Mouse (Mus musculus) neural tube, embryonic 14.5 days (tissue): ENCODE results near the gene 4930469K13Rik. TPM values are rescaled to one million over a fixed set of nuclear protein-coding genes. Genes with fewer than 3 reads are reported as not detected.

Experiments
- ATAC-seq: fragments of 200-750 bp; cut with Nextera tagmentation; 2 replicates; pipeline ENCODE4 v1.8.0; 2017; ENCODE audit warnings: low read depth, mild to moderate bottlenecking, moderate TSS enrichment, moderate library complexity
- H3K27ac ChIP-seq: fragments of 300-500 bp; sonication (generic); 2 replicates; pipeline ENCODE4 v1.5.1; 2014; ENCODE audit warnings: low read depth, mild to moderate bottlenecking, control low read depth, low read length, moderate library complexity, mixed read lengths
- H3K27me3 ChIP-seq: fragments of 300-500 bp; sonication (generic); 2 replicates; pipeline ENCODE4 v1.6.1; 2014; ENCODE audit warnings: low read length; ENCODE audit not compliant: control insufficient read depth, insufficient read depth
- H3K36me3 ChIP-seq: fragments of 300-500 bp; sonication (generic); 2 replicates; pipeline ENCODE4 v1.6.1; 2014; ENCODE audit warnings: low read length, mixed read lengths; ENCODE audit not compliant: control insufficient read depth, insufficient read depth
- H3K4me1 ChIP-seq: fragments of 300-500 bp; sonication (generic); 2 replicates; pipeline ENCODE4 v1.6.1; 2014; ENCODE audit warnings: low read length; ENCODE audit not compliant: control insufficient read depth, insufficient read depth
- H3K4me2 ChIP-seq: fragments of 300-500 bp; sonication (generic); 2 replicates; pipeline ENCODE4 v1.6.1; 2014; ENCODE audit warnings: mild to moderate bottlenecking, low read depth, low read length, control low read depth
- H3K4me3 ChIP-seq: fragments of 300-500 bp; sonication (generic); 2 replicates; pipeline ENCODE4 v1.5.1; 2014; ENCODE audit warnings: low read depth, low read length, control low read depth, mixed read lengths
- H3K9ac ChIP-seq: fragments of 300-500 bp; sonication (generic); replicated peaks from 2 replicates; pipeline ENCODE4 v1.6.1; 2014; ENCODE audit warnings: low read depth, mild to moderate bottlenecking, control low read depth, low read length, mixed read lengths
- H3K9me3 ChIP-seq: fragments of 300-500 bp; sonication (generic); 2 replicates; pipeline ENCODE4 v1.6.1; 2016; ENCODE audit warnings: low read length; ENCODE audit not compliant: control insufficient read depth
- WGBS: fragments of 180-500 bp; shearing (Covaris S2); extraction: QIAGEN DNeasy Blood & Tissue Kit; methylation state at CpG from one replicate; pipeline ENCODE4 v1.1.7; 2014; 5-methylcytosine and 5-hydroxymethylcytosine counted together
- polyA plus RNA-seq: library from polyadenylated mRNA; unstranded; fragments of >200 nt; fragmentation: Nextera tagmentation; extraction: Ambion mirVana; gene quantifications from 2 replicates; pipeline ENCODE4 v1.2.1, GENCODE M21; 2014

The 4930469K13Rik gene
- polyA plus RNA-seq, 1 experiment from 2014 or later, result 41.4 TPM

GRCm38 (mm10) chr11:34070596-34070995, 27.8 kb downstream of the 4930469K13Rik start:
- Histone ChIP-seq H3K4me1 (no peaks in the 10 kb centered on the region), H3K9ac (no peak overlapping the region), H3K9me3 (no peaks in the 10 kb centered on the region), H3K36me3 (no peaks in the 10 kb centered on the region), H3K4me3 (no peak overlapping the region), H3K27me3 (no peaks in the 10 kb centered on the region; the same call in 1 of the 2 replicates), H3K4me2 (no peak overlapping the region), H3K27ac (no peak overlapping the region)
- ATAC-seq, result no peak

GRCm38 (mm10) chr11:34063702-34064485, 34.5 kb downstream of the 4930469K13Rik start:
- Histone ChIP-seq H3K9me3 (no peaks in the 10 kb centered on the region), H3K9ac (no peak overlapping the region), H3K27me3 (no peaks in the 10 kb centered on the region), H3K4me2 (no peak overlapping the region), H3K4me3 (no peak overlapping the region), H3K27ac (no peak overlapping the region), H3K4me1 (no peaks in the 10 kb centered on the region), H3K36me3 (no peaks in the 10 kb centered on the region)
- 62% methylated on average over 5 of the region's 5 CpGs for whole genome bisulfite sequencing
- no peak for ATAC-seq

- H3K4me2 ChIP-seq, result no peak overlapping the region
- H3K9me3 ChIP-seq, result no peaks in the 10 kb centered on the region
- no peaks in the 10 kb centered on the region for H3K27me3 ChIP-seq
- H3K9ac ChIP-seq, result no peak overlapping the region
- no peak overlapping the region for H3K4me3 ChIP-seq
- ATAC-seq, result no peak
- no peaks in the 10 kb centered on the region for H3K4me1 ChIP-seq
- no peak overlapping the region for H3K27ac ChIP-seq
- 77% methylated on average over 2 of the region's 2 CpGs for WGBS
- no peaks in the 10 kb centered on the region for H3K36me3 ChIP-seq
Observed at GRCm38 (mm10) chr11:34063257-34063656, 35.1 kb downstream of the 4930469K13Rik start.

- no peaks in the 10 kb centered on the region for H3K4me1 ChIP-seq
- no peak overlapping the region for H3K4me3 ChIP-seq
- H3K27ac ChIP-seq, result no peak overlapping the region
- no peak for ATAC-seq
- H3K36me3 ChIP-seq, result no peaks in the 10 kb centered on the region
- WGBS, result 69% methylated on average over 6 of the region's 6 CpGs
- H3K4me2 ChIP-seq, result no peak overlapping the region
- no peaks in the 10 kb centered on the region for H3K9me3 ChIP-seq
- no peak overlapping the region for H3K9ac ChIP-seq
- H3K27me3 ChIP-seq, result no peaks in the 10 kb centered on the region
Observed at GRCm38 (mm10) chr11:34061740-34062139, 36.6 kb downstream of the 4930469K13Rik start.

GRCm38 (mm10) chr11:34058960-34059359, 39.4 kb downstream of the 4930469K13Rik start:
- Histone ChIP-seq H3K36me3 (no peaks in the 10 kb centered on the region), H3K4me1 (no peaks in the 10 kb centered on the region), H3K4me3 (no peak overlapping the region), H3K9me3 (no peaks in the 10 kb centered on the region), H3K9ac (no peak overlapping the region), H3K27ac (no peak overlapping the region), H3K27me3 (no peaks in the 10 kb centered on the region), H3K4me2 (no peak overlapping the region)
- ATAC-seq, result no peak
- 93% methylated on average over 6 of the region's 6 CpGs for WGBS

- no peak for ATAC-seq
Observed at GRCm38 (mm10) chr11:34058332-34058731, 40.0 kb downstream of the 4930469K13Rik start.

GRCm38 (mm10) chr11:34056715-34057114, 41.6 kb downstream of the 4930469K13Rik start:
- H3K4me2 ChIP-seq, result no peak overlapping the region
- H3K4me3 ChIP-seq, result no peak overlapping the region
- no peak for ATAC-seq
- H3K9me3 ChIP-seq, result no peaks in the 10 kb centered on the region
- H3K4me1 ChIP-seq, result no peaks in the 10 kb centered on the region
- WGBS, result 79% methylated on average over 1 of the region's 1 CpGs
- H3K9ac ChIP-seq, result no peak overlapping the region
- no peaks in the 10 kb centered on the region for H3K27me3 ChIP-seq
- H3K36me3 ChIP-seq, result no peaks in the 10 kb centered on the region
- H3K27ac ChIP-seq, result no peak overlapping the region

More at GRCm38 (mm10) chr11:34058332-34058731, 40.0 kb downstream of the 4930469K13Rik start:
- Histone ChIP-seq H3K9me3 (no peaks in the 10 kb centered on the region), H3K4me1 (no peaks in the 10 kb centered on the region), H3K27ac (no peak overlapping the region), H3K9ac (no peak overlapping the region), H3K36me3 (no peaks in the 10 kb centered on the region), H3K4me2 (no peak overlapping the region), H3K4me3 (no peak overlapping the region), H3K27me3 (no peaks in the 10 kb centered on the region)

GRCm38 (mm10) chr11:34054031-34054727, 44.2 kb downstream of the 4930469K13Rik start:
- Histone ChIP-seq H3K27ac (no peak overlapping the region), H3K36me3 (no peaks in the 10 kb centered on the region), H3K27me3 (no peaks in the 10 kb centered on the region), H3K4me1 (no peaks in the 10 kb centered on the region), H3K4me3 (no peak overlapping the region), H3K9ac (no peak overlapping the region), H3K9me3 (no peaks in the 10 kb centered on the region), H3K4me2 (no peak overlapping the region)
- no peak for ATAC-seq
- 85% methylated on average over 7 of the region's 7 CpGs for WGBS

- no peaks in the 10 kb centered on the region for H3K4me1 ChIP-seq
Observed at GRCm38 (mm10) chr11:34053031-34053818, 45.1 kb downstream of the 4930469K13Rik start.

More at GRCm38 (mm10) chr11:34053031-34053818, 45.1 kb downstream of the 4930469K13Rik start:
- H3K27me3 ChIP-seq, result no peaks in the 10 kb centered on the region
- 92% methylated on average over 6 of the region's 6 CpGs for WGBS
- no peak overlapping the region for H3K27ac ChIP-seq
- no peak overlapping the region for H3K9ac ChIP-seq
- ATAC-seq, result no peak
- no peak overlapping the region for H3K4me2 ChIP-seq
- no peaks in the 10 kb centered on the region for H3K36me3 ChIP-seq
- H3K4me3 ChIP-seq, result no peak overlapping the region
- H3K9me3 ChIP-seq, result no peaks in the 10 kb centered on the region
